Mouse (Mus musculus) kidney, adult 8-10 months (tissue): Measurements from ENCODE around the gene Stx3.

Source experiments
- DNase-seq, 2 experiments: peaks; one replicate each; pipeline ENCODE4 v3.0.0; 2022

The Stx3 gene

GRCm38 (mm10) chr19:11819143-11819700, at the start of gene Stx3:
Gene Stx3, minus strand, starts transcription at chr19:11819403.
- DNase-seq, result no peak

GRCm38 (mm10) chr19:11867837-11868236, 48.6 kb upstream of the Stx3 start:
- no peak for DNase-seq

DNA sequence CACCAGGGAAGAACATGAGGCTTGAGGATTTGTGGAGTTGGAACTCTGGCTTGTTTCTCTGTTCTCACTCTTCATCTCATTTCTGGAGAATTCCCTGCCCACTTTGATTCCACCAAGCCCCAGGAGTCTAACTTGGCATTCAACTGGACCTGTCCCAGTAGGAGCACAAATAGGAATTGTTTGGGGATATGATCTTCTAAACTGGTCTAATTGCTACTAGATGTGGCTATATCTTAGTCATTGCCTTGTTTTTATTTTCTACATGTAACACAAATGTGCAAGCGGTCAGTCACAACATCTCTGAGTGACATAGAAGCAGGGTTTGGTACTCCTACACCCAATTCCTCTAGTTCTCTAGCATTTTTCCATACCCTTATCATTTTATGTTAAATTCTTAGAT, 41.8 kb upstream of the Stx3 start, which contains the start of gene Olfr1418:
Gene Olfr1418, minus strand, starts transcription at position 101 of the 400 bp plus-strand sequence.
- no peak for DNase-seq

DNA sequence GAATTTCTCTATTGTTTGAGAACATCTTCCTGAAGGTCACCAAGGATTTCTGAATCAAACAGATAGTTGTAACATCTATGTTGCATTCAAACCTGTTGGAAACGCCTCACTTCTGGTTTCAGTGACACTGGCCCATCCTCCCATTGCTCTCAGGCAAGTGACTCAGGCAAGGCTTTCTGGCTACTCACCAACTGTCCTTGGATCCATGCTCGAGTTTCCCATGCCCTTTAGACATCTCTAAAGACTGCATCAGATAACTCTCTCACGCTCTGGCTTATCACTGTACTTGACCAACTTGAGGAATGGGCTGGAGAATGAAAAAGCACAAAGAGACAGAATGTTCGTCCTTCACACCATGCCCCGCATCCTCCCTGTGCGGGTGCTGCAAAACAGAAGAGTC, 37.3 kb upstream of the Stx3 start:
- no peak for DNase-seq

DNA sequence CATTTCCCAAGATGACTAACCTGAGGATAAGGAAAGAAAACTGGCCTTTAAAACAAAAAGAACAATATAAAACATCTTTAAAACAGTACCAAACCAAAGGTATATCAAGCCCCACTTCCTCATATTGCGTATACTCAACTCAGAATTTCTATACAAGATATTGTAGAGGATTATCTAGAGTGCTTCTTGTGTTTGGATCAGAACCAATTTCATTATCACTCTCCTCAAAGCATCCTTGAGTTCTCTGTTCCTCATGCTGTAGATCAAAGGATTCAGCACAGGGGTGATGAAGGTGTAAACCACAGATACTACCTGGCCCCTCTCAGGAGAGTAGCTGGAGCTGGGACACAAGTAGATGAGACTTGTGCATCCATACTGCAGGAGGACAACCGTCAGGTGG, 35.6 kb upstream of the Stx3 start:
- DNase-seq, result no peak

- DNase-seq, result no peak
These were observed 33.4 kb upstream of the Stx3 start for GRCm38 (mm10) chr19:11852652-11853051.

- no peak for DNase-seq
These were observed 27.1 kb upstream of the Stx3 start for GRCm38 (mm10) chr19:11846333-11846732.

- no peak for DNase-seq
These were observed 19.9 kb upstream of the Stx3 start, which contains the start of gene Olfr1417 for GRCm38 (mm10) chr19:11839119-11839518. Gene Olfr1417, minus strand, starts transcription at chr19:11839219.

DNA sequence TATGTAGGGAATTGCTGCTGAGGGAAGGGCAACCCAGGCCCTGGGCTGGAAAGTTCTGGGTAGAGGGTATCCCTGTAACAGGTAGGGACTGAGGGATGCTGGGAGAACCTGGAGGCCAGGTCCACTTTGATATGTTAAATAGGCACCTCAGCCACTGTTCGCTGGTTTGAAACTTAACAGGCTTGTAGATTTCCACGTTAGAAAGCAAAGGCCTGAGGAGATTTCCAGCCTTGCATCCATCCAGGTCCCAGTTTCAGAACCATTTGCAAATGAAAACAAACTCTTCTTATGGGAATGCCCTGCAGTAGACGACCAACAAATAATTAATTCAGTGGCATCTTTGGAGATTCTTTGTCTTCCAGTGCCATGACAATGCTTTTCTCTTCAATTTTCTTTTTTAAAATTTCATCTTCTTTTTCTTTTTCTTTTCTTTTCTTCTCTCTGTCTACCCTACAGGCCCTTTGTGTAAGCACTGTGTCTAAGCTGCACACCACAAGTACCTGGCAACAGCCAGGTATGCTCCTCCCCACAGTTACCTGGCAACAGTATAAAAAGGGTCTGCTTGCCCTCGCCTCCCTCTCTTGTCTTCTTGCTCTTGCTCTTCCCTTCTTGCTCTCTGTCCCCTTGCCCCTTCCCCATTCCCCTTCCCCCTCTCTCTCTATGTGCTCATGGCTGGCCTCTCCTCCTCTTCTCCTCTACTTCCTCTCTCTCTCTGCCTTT, 4.3 kb upstream of the Stx3 start:
- no peak for DNase-seq

DNA sequence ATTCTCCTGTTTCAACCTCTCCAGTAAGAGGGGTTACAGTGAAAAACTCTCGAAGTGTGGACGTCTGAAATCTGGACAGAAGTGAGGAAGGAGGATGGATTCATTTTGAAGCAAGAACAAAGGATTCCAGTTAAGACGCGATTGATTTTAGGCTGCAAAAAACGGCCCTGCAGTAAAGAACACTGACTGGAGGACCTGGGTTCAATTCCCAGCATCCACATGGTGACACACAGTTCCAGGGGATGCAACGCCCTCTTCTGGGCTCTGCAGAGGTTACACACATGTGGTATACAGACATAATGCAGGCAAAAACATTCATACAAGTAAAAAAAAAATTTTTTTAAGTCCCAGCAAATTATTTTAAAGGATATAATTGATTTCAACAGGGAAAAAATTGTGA, 1.0 kb upstream of the Stx3 start:
- no peak for DNase-seq

- peak; percentile 69 to 85 for DNase-seq
These were observed 597 bp upstream of the Stx3 start for GRCm38 (mm10) chr19:11819800-11820199.

DNA sequence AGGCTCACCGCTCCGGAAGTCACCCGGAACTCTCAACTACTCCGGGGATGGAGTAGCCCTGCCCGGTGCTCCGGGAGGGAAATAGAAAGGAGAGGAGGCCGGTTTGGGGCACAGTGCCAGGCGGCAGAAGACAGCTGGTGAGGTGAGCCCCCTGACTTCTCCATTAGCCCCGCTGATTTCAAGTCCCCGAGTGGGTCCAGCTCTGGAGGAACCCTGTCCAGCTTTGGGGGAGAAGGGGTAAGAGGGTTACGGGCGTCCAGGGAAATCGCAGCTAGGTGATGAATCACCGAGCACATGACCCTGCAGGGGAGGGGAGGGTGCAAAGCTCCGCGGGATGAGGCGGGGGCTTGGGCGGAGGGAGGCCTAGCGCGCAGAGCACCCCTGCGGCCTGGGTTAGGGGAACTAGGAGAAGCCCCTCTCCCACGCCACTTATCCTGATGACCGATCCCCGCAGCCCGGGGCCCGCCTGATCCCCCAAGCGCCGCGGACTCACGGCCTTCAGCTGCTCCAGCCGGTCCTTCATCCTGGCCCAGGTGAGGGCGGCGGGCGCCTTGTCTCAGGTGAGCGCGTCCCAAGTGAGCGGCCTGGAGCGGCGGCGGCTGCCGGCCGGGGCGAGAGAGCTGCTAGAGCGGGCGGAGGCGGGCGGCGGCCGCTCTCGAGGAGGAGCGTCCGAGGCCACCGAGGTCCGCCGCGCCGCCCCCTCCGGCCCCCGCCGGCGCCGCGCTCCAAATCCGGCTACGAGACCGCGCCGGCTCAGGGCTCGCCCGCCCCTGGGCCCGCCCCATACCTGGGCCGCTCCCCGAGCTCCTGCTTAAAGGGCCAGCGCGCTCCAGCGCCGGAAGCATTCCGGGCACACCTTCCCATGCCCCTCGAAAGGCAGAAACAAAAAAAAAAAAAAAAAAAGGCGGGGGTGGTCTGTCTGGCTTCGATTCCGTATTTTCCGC, 732 bp downstream of the Stx3 start:
- peak; percentile 76 to 78 for DNase-seq

DNA sequence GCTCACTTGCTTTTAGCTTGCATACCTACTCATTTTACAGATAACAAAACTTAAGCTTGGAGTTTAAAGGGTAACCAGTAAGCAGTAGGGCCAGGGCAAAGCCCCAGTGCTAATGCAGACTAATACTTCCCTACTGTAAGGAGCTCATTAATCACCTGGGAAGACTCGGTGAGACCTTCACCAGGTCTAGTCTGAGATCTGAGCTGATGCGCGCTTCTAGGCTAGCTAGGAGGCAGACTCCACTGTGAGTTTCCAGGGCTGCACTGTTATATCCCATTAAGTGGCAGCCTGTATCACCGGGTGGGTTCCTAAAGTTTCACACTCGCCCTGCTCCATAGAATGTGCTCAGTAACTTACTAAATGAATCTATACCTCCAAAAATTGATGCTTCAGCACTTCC, 1.6 kb downstream of the Stx3 start:
- no peak for DNase-seq

GRCm38 (mm10) chr19:11816706-11817105, 2.5 kb downstream of the Stx3 start:
- DNase-seq, result peak in 1 of 2 experiments; percentile 45

GRCm38 (mm10) chr19:11814742-11815333, 4.4 kb downstream of the Stx3 start:
- DNase-seq, result peak; percentile 78 to 83

DNA sequence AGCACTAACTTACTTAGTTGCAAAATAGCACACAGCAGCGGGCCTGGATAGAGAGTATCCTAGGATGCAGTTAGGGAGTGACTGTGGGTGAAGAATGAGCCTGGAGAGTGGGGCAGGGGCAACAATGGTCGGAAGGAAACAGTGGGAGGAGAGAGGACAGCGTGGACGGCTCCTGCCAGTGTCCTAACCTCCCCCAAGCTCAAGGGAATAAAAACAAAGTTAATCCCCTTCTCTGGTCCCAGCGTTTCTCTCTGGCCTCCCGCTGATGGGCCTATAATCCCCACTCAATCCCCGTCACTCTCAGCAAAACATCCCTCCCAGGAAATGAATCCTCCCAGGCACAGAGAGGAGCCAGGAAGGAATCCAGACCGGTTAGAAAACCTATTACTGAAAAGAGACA, 5.6 kb downstream of the Stx3 start:
- DNase-seq, result no peak

DNA sequence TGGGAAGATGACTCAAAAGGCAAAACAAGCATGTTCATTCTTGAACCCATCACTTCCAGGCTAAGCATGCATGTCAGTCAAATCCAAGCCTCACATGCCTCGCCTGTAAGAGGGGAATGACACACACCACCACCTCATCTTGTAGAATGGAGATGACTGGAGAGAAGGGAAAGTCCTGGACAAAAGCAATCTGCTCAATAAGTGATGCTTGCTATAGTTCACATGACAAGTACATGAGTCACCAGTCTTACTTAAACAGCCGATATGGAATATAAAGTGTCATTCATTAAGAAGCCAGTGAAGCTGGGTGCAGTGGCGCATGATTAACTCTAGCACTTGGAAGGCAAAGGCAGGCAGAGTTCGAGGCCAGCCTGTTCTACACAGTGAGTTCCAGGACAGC, 6.1 kb downstream of the Stx3 start:
- no peak for DNase-seq

DNA sequence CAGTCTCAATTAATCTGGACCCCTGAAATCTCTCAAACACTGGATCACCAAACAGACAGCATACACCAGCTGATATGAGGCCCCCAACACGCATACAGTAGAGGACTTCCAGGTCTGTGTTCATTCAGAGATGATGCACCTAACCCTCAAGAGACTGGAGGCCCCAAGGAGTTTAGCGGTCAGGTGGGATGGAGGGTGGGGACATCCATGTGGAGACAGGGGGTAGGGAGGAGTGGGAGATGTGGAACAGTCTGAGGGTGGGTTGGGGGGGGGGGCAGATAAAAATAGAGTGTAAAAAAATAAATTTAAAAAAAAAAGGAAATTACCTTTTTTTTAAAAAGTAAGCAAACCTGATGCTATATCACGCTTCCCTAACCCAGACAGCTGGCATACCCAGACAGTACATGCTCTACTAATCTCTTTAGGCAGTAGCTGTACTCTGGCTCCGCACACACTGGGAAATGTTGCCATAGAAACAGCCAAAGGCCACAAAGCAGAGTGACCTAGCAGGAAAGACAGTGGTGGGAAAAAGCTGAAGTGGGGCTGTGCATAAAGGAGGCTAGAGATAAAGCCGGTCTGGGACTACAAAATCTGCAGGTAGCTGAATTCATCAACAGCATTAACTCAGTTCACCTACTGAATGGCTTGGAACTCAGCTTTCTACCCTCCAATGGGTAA, 7.4 kb downstream of the Stx3 start:
- peak; percentile 46 to 64 for DNase-seq

- no peak for DNase-seq
These were observed 8.3 kb downstream of the Stx3 start for GRCm38 (mm10) chr19:11810856-11811255.

DNA sequence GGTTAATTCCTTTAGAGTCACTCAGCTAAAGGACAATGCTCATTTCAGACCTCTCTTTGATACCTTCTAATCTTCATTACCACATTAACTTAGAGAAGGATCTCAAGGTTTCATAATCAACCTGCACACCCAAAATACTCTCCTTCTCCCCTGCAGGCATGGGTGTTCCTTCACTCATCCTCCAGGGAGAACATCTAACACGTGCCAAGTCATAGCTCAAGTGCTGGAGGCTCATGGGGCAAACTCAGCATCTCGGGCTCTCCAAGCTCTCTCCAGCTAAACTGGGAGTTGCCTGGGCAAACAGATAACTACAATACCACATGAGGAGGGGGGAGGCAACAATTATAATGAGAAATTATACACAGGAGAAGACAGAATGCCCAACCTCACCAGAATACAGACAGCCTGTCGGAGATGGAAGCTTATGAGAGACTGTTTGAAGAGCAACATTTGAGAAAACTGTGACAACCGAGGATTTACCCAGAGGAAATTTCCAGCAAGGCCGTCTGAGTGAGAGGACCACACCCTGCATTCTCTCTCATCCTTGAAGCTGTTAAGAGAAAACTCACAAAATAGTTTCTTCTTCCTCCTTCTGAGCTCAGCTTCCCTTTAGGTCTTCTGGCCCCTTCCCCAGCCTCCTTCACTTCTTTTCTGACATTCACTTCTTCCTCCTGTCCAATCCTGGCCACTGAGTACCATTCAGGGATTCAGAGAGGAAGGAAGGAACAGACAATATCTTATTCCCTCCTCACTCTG, 9.0 kb downstream of the Stx3 start:
- DNase-seq, result no peak

DNA sequence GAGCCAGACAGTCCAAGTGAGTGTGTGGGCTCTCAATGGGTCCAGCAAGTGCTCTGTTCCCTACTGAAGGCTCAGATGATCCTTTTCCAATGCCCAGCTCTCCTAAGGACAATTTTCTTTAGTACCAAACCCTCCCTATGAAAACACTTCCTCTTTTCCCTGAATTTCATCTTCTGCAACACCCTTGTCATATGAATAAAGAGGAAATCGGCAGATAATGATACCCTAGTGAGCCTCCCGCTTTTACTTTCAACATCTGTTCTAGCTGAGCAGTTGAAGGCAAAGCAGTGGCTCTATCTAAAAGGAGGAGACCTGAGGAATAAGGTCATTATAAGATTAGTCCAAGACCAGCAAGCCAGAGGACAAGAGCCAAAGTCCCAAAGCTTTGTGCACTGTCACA, 10.8 kb downstream of the Stx3 start:
- DNase-seq, result no peak

GRCm38 (mm10) chr19:11807822-11808221, 11.4 kb downstream of the Stx3 start:
- no peak for DNase-seq
